Mouse (Mus musculus) bone marrow macrophage, adult 2 months (primary cell): Measurements from ENCODE around the gene Fam241b.

Experiments
- CTCF ChIP-seq: IDR thresholded peaks from 2 replicates; pipeline ENCODE4 v1.5.1; 2012; ENCODE audit warnings: low read depth, mild to moderate bottlenecking, low read length, moderate library complexity
- POLR2A ChIP-seq: IDR thresholded peaks from 2 replicates; pipeline ENCODE4 v1.6.1; 2012; ENCODE audit warnings: mild to moderate bottlenecking, low read depth, low read length, borderline replicate concordance

DNA sequence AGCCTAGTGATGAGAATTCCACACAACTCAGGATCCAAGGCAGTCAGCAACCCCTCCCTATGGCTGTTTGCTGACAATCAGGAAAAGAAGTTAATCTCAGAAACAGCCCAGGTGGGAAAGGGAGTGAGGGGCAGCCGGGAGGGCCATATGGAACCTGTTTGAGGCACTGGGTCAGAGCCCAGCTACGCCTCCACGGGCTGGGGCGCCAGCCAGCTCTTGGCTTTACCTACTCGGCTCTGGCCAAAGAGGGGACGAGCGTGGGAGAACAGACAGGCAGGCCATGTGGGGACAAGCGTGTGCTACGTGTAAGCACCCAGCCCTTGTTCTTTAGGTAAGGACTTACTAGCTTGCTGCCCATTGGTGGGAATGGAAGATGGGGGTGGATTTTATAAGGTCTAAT is 75.2 kb downstream of the Fam241b start:
- no peak for TF ChIP-seq CTCF
- TF ChIP-seq POLR2A = no peak
